Mouse (Mus musculus) adrenal gland, postnatal 4 days (tissue): ENCODE measurements around the gene Rasl10b. TPM values are rescaled to one million over a fixed set of nuclear protein-coding genes. Genes with fewer than 3 reads are reported as not detected.

Experiments used
- DNase-seq, 2 experiments: peaks; one replicate each; pipeline ENCODE4 v3.0.0; 2021 to 2022; ENCODE audit warnings: low spot score in 2 of 2, mixed read lengths in 2 of 2
- total RNA-seq, 2 experiments: library from RNA; stranded (reverse); gene quantifications; 2 replicates each; pipeline ENCODE4 v1.2.3; 2021

Gene Rasl10b
- total RNA-seq, 2 experiments from 2014 or later, result 10.8 to 11.4 TPM

- DNase-seq, result no peak
These were observed 53.8 kb downstream of the Rasl10b start, which contains the start of gene Mmp28 for GRCm38 (mm10) chr11:83462711-83463244. TSS of gene Mmp28 (minus strand) at chr11:83463071.

DNA sequence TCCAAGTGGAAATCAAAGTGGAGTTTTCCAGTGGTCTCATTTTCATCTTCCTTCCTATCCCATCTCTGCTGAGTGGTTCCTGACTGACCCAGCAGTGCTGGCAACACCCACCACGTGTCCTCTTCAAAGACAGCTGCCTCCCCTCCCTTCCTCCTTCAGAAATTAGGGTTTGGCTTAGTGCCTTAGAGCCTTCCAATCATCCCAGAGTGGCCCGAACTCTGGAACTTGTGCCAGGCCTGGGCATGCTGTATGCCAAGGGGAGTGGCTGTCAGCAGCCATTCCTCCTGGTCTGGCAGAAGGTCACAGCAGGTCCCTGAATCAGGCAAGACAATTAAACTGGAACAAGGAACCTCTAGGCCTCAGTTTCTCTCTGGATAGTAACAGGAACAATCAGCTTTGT, 57.0 kb downstream of the Rasl10b start:
- no peak for DNase-seq

- DNase-seq, result no peak
These were observed 58.2 kb downstream of the Rasl10b start for GRCm38 (mm10) chr11:83467120-83467652.

GRCm38 (mm10) chr11:83468765-83469164, 59.8 kb downstream of the Rasl10b start:
- no peak for DNase-seq

Other genes starting within 250 kb of the Rasl10b start
- under 1 TPM; 0.31 to 0.59 TPM for gene Slfn4, start 234.0 kb upstream of the Rasl10b start, total RNA-seq
- gene Slfn3, start 217.8 kb upstream of the Rasl10b start, total RNA-seq, result 1 to 10 TPM; 3.8 to 4.8 TPM
- 1 to 10 TPM; 1.9 to 3.7 TPM for gene Slfn14, start 122.4 kb upstream of the Rasl10b start, total RNA-seq
- 100 to 1,000 TPM; 105 to 121 TPM for gene Ap2b1, start 110.1 kb upstream of the Rasl10b start, total RNA-seq
- gene Pex12, start 106.6 kb upstream of the Rasl10b start, total RNA-seq, result 10 to 100 TPM; 17.6 to 20.0 TPM
- under 1 TPM in 1 of 2 experiments, not detected in 1; 0.11 TPM for gene Gas2l2, start 20.3 kb downstream of the Rasl10b start, total RNA-seq
- under 1 TPM; 0.48 to 0.56 TPM for gene 1700020L24Rik, start 28.5 kb downstream of the Rasl10b start, total RNA-seq
- 10 to 100 TPM; 17.5 to 18.8 TPM for gene Mmp28, start 53.9 kb downstream of the Rasl10b start, total RNA-seq
- gene Taf15, start 63.9 kb downstream of the Rasl10b start, total RNA-seq, result 10 to 100 TPM; 75.9 to 78.3 TPM
- gene Heatr9, start 113.0 kb downstream of the Rasl10b start, total RNA-seq, result not detected
- gene Ccl5, start 121.4 kb downstream of the Rasl10b start, total RNA-seq, result 1 to 10 TPM; 1.1 to 1.3 TPM
- 1 to 10 TPM; 5.0 to 8.5 TPM for gene Ccl9, start 169.5 kb downstream of the Rasl10b start, total RNA-seq
- gene Ccl6, start 183.9 kb downstream of the Rasl10b start, total RNA-seq, result 1 to 10 TPM; 7.0 to 9.3 TPM
- gene Rpl9-ps1, start 236.5 kb downstream of the Rasl10b start, total RNA-seq, result not detected
- gene Ccl3, start 240.2 kb downstream of the Rasl10b start, total RNA-seq, result under 1 TPM in 1 of 2 experiments, not detected in 1; 0.56 TPM